Mouse (Mus musculus): ENCODE data around the gene Chfr.

DNA sequence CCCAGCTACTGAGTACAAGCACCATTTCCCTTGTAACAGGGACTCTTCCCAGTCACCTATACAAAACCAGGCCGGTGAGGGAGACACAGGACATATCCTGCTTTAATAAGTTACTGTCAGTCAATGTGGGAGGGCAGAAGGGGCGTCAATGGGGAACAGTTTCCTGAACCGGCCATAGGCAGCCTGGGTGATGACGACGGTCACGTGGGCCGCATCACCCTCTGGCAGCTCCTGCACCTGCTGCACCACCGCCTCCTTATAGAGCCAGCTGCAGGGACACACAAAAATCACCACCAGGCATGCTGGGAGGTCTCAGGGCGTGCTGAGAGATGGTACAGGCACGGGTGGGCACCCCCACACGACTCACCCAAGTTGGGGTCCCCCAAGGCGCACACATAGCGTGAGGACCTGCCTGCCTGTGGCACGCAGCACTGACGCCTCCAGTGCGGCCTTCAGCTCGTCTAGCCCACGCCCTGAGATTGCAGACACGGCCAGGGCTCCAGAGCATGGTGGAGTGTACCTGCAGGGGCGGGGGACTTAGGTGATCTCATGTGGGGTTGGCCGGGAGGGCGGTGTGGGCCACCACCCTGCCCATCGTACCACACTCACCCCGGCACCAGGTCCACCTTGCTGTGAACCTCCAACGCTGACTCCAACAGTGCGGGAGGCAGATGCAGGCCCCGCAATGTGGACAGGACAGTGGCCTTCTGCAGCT is 31.6 kb upstream of the Chfr start:
- TF ChIP-seq CTCF (conservative IDR thresholded peaks at IDR 0.05; ENCODE audit: low read length) (no peak), POU5F1 (IDR thresholded peaks at IDR 0.05; ENCODE audit: borderline replicate concordance, low read length) (no peak)
